Mouse (Mus musculus): ENCODE data around the gene Usp19. TPM values are rescaled to one million over a fixed set of nuclear protein-coding genes. Genes with fewer than 3 reads are reported as not detected.
A peak's percentile ranks its signal among the peaks of the same experiment; 100 is the strongest.

Gene Usp19
- polyA plus RNA-seq, 1 experiment from 2014 or later, result 58.9 TPM

DNA sequence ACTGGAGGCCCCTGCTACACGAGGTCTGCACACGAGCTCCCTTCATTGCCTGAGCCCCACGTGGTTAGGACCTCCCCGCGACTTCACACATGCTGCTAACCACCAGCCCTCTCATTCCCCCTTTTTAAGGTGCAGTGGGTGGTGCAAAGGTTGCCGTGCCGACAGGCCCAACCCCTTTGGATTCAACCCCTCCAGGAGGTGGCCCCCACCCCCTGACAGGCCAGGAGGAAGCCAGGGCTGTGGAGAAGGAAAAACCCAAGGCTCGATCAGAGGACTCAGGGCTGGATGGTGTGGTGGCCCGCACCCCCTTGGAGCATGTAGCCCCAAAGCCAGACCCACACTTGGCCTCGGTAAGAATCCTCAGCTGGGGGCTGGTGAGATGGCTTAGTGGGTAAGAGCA, 4.5 kb downstream of the Usp19 start:
- H3K9me3 ChIP-seq (ENCODE audit: control insufficient read depth, low read length), result no peaks in the 10 kb centered on the region
- H3K9ac ChIP-seq (ENCODE audit: low read depth, low read length), result no peak overlapping the region
- DNase-seq (ENCODE audit: low spot score), result no peak
- no peak overlapping the region for H3K27ac ChIP-seq (ENCODE audit: low read depth, low read length)
- no peak for ATAC-seq (ENCODE audit: low FRiP score)
- H3K36me3 ChIP-seq (ENCODE audit: control insufficient read depth, insufficient read depth, low read length), result peaks cover 37% of the 10 kb centered on the region
- no peak overlapping the region for H3K4me3 ChIP-seq (ENCODE audit: low read depth, low read length)
- no peaks in the 10 kb centered on the region for H3K27me3 ChIP-seq (ENCODE audit: control insufficient read depth, insufficient read depth, low read length)
- H3K4me2 ChIP-seq (replicated peaks; ENCODE audit: low read depth, low read length), result no peak overlapping the region
- 83% methylated on average over 10 of the region's 10 CpGs for WGBS
- H3K4me1 ChIP-seq (replicated peaks; ENCODE audit: control insufficient read depth, insufficient read depth, low read length), result peaks cover 8% of the 10 kb centered on the region; the same call in 1 of the 2 replicates

DNA sequence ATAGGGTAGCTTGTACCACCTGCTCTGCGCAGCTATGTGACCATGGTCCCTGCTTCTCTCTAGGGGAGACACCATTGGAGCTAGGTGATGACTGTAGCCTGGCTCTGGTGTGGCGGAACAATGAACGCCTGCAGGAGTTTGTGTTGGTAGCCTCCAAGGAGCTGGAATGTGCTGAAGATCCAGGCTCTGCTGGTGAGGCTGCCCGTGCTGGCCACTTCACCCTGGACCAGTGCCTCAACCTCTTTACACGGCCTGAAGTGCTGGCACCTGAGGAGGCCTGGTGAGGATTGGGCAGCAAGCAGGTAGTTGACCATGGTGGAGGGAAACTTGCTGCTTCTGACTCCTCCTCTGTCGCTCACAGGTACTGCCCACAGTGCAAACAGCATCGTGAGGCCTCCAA, 8.8 kb downstream of the Usp19 start:
- Histone ChIP-seq H3K4me2 (replicated peaks; ENCODE audit: low read depth, low read length) (no peak overlapping the region), H3K27me3 (ENCODE audit: control insufficient read depth, insufficient read depth, low read length) (no peaks in the 10 kb centered on the region), H3K4me3 (ENCODE audit: low read depth, low read length) (no peak overlapping the region), H3K4me1 (replicated peaks; ENCODE audit: control insufficient read depth, insufficient read depth, low read length) (no peaks in the 10 kb centered on the region), H3K9ac (ENCODE audit: low read depth, low read length) (no peak overlapping the region), H3K36me3 (ENCODE audit: control insufficient read depth, insufficient read depth, low read length) (peaks cover 42% of the 10 kb centered on the region), H3K9me3 (ENCODE audit: control insufficient read depth, low read length) (no peaks in the 10 kb centered on the region), H3K27ac (ENCODE audit: low read depth, low read length) (no peak overlapping the region)
- no peak for ATAC-seq (ENCODE audit: low FRiP score)
- 95% methylated on average over 7 of the region's 7 CpGs for WGBS
- no peak for DNase-seq (ENCODE audit: low spot score)

DNA sequence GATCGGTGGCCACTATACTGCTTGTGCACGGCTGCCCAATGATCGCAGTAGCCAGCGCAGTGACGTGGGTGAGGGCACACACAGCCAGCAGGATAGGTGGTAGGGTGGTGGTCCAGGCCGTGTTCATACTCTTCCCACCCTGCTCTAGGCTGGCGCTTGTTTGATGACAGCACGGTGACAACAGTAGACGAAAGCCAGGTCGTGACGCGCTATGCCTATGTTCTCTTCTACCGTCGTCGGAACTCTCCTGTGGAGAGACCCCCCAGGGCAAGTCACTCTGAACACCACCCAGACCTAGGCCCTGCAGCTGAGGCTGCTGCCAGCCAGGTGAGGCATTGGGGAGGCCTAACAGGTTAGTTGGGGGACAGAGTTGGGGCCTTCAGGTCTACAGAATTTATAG, 9.5 kb downstream of the Usp19 start:
- Histone ChIP-seq H3K4me3 (ENCODE audit: low read depth, low read length) (no peak overlapping the region), H3K9ac (ENCODE audit: low read depth, low read length) (no peak overlapping the region), H3K27me3 (ENCODE audit: control insufficient read depth, insufficient read depth, low read length) (no peaks in the 10 kb centered on the region), H3K4me2 (replicated peaks; ENCODE audit: low read depth, low read length) (no peak overlapping the region), H3K36me3 (ENCODE audit: control insufficient read depth, insufficient read depth, low read length) (peaks cover 36% of the 10 kb centered on the region), H3K9me3 (ENCODE audit: control insufficient read depth, low read length) (no peaks in the 10 kb centered on the region), H3K4me1 (replicated peaks; ENCODE audit: control insufficient read depth, insufficient read depth, low read length) (no peaks in the 10 kb centered on the region), H3K27ac (ENCODE audit: low read depth, low read length) (no peak overlapping the region)
- ATAC-seq (ENCODE audit: low FRiP score) (no peak), DNase-seq (ENCODE audit: low spot score) (no peak)
- WGBS, result 96% methylated on average over 15 of the region's 15 CpGs

DNA sequence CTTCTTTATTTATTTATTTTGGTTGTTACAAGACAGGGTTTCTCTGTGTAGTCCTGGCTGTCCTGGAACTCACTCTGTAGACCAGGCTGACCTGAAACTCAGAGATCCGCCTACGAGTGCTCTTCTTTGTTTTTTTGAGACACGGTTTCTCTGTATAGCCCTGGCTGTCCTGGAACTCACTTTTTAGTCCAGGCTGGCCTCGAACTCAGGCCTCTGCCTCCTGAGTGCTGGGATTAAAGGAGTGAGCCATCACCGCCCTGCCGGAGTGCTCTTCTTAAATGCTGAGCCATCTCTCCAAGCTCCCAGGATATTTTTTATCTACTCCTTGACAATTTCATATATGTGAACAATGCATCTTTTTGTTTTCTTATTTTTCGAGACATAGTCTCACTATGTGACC, 16.5 kb downstream of the Usp19 start:
- WGBS, result 90% methylated on average over 7 of the region's 7 CpGs
- H3K4me2 ChIP-seq (replicated peaks; ENCODE audit: low read depth, low read length), result peak overlapping the region; percentile 81; the same call in 1 of the 2 replicates
- no peaks in the 10 kb centered on the region for H3K27me3 ChIP-seq (ENCODE audit: control insufficient read depth, insufficient read depth, low read length)
- no peak for DNase-seq (ENCODE audit: low spot score)
- H3K36me3 ChIP-seq (ENCODE audit: control insufficient read depth, insufficient read depth, low read length), result peaks cover under 1% of the 10 kb centered on the region; the same call in 1 of the 2 replicates
- H3K27ac ChIP-seq (ENCODE audit: low read depth, low read length), result no peak overlapping the region
- H3K4me1 ChIP-seq (replicated peaks; ENCODE audit: control insufficient read depth, insufficient read depth, low read length), result peaks cover 4% of the 10 kb centered on the region
- no peaks in the 10 kb centered on the region for H3K9me3 ChIP-seq (ENCODE audit: control insufficient read depth, low read length)
- H3K4me3 ChIP-seq (ENCODE audit: low read depth, low read length), result no peak overlapping the region
- no peak overlapping the region for H3K9ac ChIP-seq (ENCODE audit: low read depth, low read length)
- ATAC-seq (ENCODE audit: low FRiP score), result no peak

DNA sequence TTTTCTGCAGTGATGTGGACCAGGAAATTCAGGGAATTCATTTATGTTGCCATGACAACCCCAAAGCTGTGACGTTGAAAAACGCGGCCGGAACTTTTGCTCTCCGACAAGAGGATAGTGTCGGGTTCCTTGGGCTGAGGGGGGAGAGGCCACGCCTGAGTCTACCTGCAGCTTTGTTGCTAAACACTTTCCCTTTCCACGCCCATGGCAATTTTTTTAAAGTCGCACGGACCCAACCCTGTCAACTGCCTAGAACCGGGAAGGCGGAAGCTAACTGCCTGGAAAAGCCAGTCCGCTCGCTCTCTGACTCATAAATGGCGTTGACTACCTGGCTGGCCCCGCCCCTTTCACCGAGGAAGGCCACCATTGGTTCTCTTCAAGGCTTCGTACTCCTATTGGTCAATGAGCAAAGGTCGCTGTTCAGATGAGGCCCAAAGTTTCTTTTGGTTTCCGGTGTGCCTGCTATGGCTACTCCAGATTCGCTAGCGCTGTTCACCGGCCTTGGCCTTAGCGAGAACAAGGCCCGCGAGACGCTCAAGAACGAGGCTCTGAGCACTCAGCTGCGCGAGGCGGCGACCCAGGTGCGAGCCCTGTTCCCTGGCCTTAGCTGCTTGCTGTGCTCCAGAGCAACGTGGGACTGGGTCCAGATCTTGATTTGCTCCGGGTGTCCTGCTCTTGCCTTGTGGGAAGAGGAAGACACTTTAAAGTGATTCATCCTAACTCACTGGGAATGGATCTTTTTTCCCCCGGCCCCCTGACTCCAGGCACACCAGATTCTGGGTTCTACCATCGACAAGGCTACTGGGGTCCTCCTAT, 17.4 kb downstream of the Usp19 start, which contains the start of gene Qars:
Gene Qars, plus strand, starts transcription at position 88 of the 816 bp plus-strand sequence.
- no peaks in the 10 kb centered on the region for H3K27me3 ChIP-seq (ENCODE audit: control insufficient read depth, insufficient read depth, low read length)
- H3K4me2 ChIP-seq (replicated peaks; ENCODE audit: low read depth, low read length), result peak within 1 kb of the TSS; percentile 81
- WGBS, result 1% methylated on average over 37 of the region's 37 CpGs
- peak; percentile 95 for DNase-seq (ENCODE audit: low spot score)
- peak; percentile 98 for ATAC-seq (ENCODE audit: low FRiP score)
- peaks cover 2% of the 10 kb centered on the region; the same call in 1 of the 2 replicates for H3K36me3 ChIP-seq (ENCODE audit: control insufficient read depth, insufficient read depth, low read length)
- peak within 1 kb of the TSS; percentile 56; the same call in 1 of the 2 replicates for H3K27ac ChIP-seq (ENCODE audit: low read depth, low read length)
- H3K9ac ChIP-seq (ENCODE audit: low read depth, low read length), result peak within 1 kb of the TSS; percentile 77
- peak within 1 kb of the TSS; percentile 59 for H3K4me3 ChIP-seq (ENCODE audit: low read depth, low read length)
- peaks cover 4% of the 10 kb centered on the region for H3K4me1 ChIP-seq (replicated peaks; ENCODE audit: control insufficient read depth, insufficient read depth, low read length)
- no peaks in the 10 kb centered on the region for H3K9me3 ChIP-seq (ENCODE audit: control insufficient read depth, low read length)

DNA sequence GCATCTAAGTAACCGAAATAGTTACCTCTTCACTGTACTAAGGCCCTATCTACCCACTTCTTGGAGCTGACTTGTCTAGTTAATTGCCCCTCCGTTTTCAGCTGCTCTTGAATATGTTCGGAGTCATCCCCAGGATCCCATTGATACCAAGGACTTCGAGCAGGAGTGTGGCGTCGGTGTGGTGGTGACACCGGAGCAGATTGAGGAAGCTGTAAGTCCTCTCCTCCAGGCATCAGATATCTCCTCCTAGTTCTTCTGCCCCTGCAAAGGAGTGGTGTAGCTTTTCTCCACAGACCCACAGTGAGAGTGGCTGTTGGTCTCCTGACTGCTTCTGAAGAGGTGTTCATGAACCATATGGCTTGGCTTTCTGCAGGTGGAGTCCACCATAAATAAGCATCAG, 18.4 kb downstream of the Usp19 start:
- Histone ChIP-seq H3K9ac (ENCODE audit: low read depth, low read length) (peak overlapping the region; percentile 77), H3K27me3 (ENCODE audit: control insufficient read depth, insufficient read depth, low read length) (no peaks in the 10 kb centered on the region), H3K27ac (ENCODE audit: low read depth, low read length) (no peak overlapping the region), H3K4me1 (replicated peaks; ENCODE audit: control insufficient read depth, insufficient read depth, low read length) (peaks cover 4% of the 10 kb centered on the region), H3K36me3 (ENCODE audit: control insufficient read depth, insufficient read depth, low read length) (peaks cover 6% of the 10 kb centered on the region; the same call in 1 of the 2 replicates), H3K4me3 (ENCODE audit: low read depth, low read length) (peak overlapping the region; percentile 59; the same call in 1 of the 2 replicates), H3K4me2 (replicated peaks; ENCODE audit: low read depth, low read length) (peak overlapping the region; percentile 81), H3K9me3 (ENCODE audit: control insufficient read depth, low read length) (no peaks in the 10 kb centered on the region)
- 80% methylated on average over 7 of the region's 7 CpGs for WGBS
- DNase-seq (ENCODE audit: low spot score), result no peak
- no peak for ATAC-seq (ENCODE audit: low FRiP score)

DNA sequence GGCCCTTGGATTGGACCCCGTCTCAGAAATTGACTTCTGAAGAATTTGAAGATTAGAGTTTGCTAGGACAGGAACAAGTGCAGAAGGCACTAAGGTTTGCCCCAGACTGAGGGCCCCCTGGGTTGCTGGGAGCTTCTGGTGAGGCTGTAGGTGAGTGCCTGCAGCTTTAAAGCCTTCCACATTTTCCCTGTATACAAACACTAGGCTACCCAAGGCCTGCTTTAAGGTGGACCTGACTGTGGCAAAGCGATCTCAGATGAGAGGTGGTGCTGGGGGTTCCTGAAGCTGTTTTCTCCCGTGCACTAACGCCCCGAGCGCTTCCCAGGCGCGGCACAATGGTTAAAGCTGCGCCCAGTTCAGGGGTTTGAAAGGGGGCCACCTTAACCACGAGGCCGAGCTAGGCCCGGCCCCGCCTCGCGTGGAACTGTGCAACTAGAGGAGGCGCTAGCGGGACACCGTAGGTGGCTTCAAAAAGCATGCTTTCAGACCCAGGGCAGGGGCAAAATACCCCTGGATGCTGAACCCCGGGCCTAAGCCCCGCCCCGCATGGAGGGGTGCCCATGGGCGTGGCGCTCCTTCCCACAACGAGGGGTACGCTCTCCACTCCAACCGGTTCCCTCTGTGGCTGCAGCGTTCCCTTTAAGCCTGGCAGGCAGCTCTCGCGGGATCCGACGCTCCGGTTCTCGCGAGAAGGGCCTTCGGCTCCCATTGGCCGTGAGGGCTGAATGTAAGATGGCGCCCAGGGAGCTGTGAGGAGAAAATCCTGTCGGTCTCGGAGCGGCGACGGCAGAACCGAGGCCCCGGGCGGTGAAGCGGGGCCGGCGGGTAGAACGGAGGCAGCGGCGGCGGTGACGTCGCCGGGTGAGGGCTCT, 26.2 kb downstream of the Usp19 start, which contains the start of gene Qrich1:
Gene Qrich1, plus strand, starts transcription at position 427 of the 872 bp plus-strand sequence.
- DNase-seq (ENCODE audit: low spot score), result peak; percentile 96
- peak within 1 kb of the TSS; percentile 77 for H3K4me3 ChIP-seq (ENCODE audit: low read depth, low read length)
- H3K4me2 ChIP-seq (replicated peaks; ENCODE audit: low read depth, low read length), result peak within 1 kb of the TSS; percentile 60
- peak within 1 kb of the TSS; percentile 99 for H3K27ac ChIP-seq (ENCODE audit: low read depth, low read length)
- ATAC-seq (ENCODE audit: low FRiP score), result peak; percentile 95
- H3K27me3 ChIP-seq (ENCODE audit: control insufficient read depth, insufficient read depth, low read length), result no peaks in the 10 kb centered on the region
- H3K9ac ChIP-seq (ENCODE audit: low read depth, low read length), result peak within 1 kb of the TSS; percentile 95
- peaks cover 11% of the 10 kb centered on the region; the same call in 1 of the 2 replicates for H3K36me3 ChIP-seq (ENCODE audit: control insufficient read depth, insufficient read depth, low read length)
- no peaks in the 10 kb centered on the region; the same call in 1 of the 2 replicates for H3K4me1 ChIP-seq (replicated peaks; ENCODE audit: control insufficient read depth, insufficient read depth, low read length)
- no peaks in the 10 kb centered on the region for H3K9me3 ChIP-seq (ENCODE audit: control insufficient read depth, low read length)
- WGBS, result under 1% methylated on average over 53 of the region's 55 CpGs

DNA sequence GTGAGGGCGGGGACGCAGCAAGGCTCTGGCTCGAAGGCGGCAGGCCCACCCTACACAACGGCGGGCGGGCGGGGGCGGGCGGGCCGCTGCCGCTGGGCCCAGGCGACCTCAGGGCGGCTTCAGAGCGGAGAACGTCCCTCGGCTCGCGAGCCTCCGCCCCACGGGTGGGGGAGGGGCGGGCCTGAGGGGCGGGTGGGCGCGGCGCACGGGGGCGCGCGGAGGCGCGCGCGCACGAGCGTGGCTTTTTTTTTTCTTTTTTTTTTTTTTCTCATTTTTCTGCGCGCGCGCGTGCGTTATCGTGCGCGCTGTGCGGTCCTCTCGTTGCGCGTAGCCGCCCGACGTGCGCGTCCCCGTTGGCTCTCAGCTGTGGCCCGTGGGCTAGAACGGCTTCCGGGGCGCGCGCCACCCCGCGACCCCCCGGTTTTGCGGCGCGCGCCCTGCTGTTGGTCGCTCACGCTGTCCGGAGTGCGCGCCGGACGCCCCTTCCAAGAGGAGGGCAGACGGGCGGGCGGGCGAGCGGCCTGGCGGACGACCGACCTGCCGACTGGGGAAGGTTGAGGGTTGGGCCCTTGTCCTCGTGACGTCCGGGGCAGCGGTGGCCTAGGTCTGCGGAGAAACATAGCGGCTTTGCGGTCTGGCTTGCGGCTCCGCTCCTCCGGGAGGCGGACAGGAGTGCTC, 27.0 kb downstream of the Usp19 start:
- 0% methylated on average over 58 of the region's 95 CpGs for WGBS
- H3K36me3 ChIP-seq (ENCODE audit: control insufficient read depth, insufficient read depth, low read length), result peaks cover 8% of the 10 kb centered on the region; the same call in 1 of the 2 replicates
- H3K4me2 ChIP-seq (replicated peaks; ENCODE audit: low read depth, low read length), result peak overlapping the region; percentile 51
- H3K4me1 ChIP-seq (replicated peaks; ENCODE audit: control insufficient read depth, insufficient read depth, low read length), result no peaks in the 10 kb centered on the region; the same call in 1 of the 2 replicates
- H3K27ac ChIP-seq (ENCODE audit: low read depth, low read length), result peak overlapping the region; percentile 99
- peak; percentile 93 for DNase-seq (ENCODE audit: low spot score)
- peak overlapping the region; percentile 95 for H3K9ac ChIP-seq (ENCODE audit: low read depth, low read length)
- H3K9me3 ChIP-seq (ENCODE audit: control insufficient read depth, low read length), result no peaks in the 10 kb centered on the region
- H3K4me3 ChIP-seq (ENCODE audit: low read depth, low read length), result peak overlapping the region; percentile 77
- ATAC-seq (ENCODE audit: low FRiP score), result peak; percentile 85
- no peaks in the 10 kb centered on the region for H3K27me3 ChIP-seq (ENCODE audit: control insufficient read depth, insufficient read depth, low read length)

Measured in hindbrain, embryonic 11.5 days (tissue).